Mouse (Mus musculus) thymus, postnatal 4 days (tissue): ENCODE data around the gene Olfr785.
"Not testable (repeated sequence)": the region's sequence is repeated elsewhere in the genome, so short reads cannot be mapped to it uniquely, and the experiment has no call there.

Experiments
- DNase-seq: peaks from one replicate; pipeline ENCODE4 v3.0.0; 2021

Gene Olfr785

GRCm38 (mm10) chr10:129405126-129405525 lies at the start of gene Olfr785:
Gene Olfr785, plus strand, starts transcription at chr10:129405426.
- DNase-seq = no peak

- DNase-seq = not testable (repeated sequence)
These were observed 48.7 kb upstream of the Olfr785 start for GRCm38 (mm10) chr10:129356496-129356895.

DNA sequence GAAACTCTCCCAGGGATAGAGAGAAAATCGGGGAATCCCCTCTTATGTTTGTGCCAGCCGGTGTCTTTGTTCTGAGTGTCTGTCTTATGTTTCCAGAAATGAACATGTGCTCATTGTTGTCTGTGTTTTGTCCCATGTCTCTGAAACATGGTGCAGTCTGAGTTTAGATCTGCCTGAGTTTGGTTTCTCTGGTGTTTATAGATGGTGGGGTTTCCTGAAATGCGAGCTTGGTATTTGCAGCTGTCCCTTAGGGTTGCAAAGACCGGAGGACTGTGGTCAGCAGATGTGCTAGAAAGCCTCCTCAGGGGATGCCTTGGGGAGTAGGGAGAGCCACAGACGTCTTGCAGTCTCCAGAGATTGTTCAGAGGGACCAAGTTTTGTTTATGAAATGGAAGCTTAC lies 47.9 kb upstream of the Olfr785 start:
- no peak for DNase-seq

DNA sequence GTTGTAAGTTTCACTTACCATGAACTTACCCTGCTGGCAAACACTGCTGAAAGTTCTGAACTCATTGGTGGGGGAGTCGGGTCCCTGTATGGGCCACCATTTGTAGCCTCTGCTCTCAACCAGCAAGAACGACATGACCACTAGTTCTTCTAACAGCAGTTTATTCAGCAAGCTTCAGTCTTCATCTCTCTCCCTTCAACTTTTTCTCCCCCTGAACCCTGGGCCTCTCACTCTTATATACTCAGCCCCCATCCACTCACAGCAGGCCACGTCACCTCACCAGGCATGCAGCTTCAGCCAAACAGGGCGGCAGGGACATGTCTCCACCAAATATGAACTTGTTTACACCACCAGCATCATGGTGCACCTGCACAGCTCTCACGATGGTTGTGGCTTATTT lies 31.2 kb upstream of the Olfr785 start:
- not testable (repeated sequence) for DNase-seq

- no peak for DNase-seq
These were observed 21.4 kb upstream of the Olfr785 start, which contains the start of gene Olfr784 for GRCm38 (mm10) chr10:129383783-129384182. Gene Olfr784, plus strand, starts transcription at chr10:129384083.

- DNase-seq = no peak
These were observed 4.3 kb upstream of the Olfr785 start for GRCm38 (mm10) chr10:129400892-129401291.

GRCm38 (mm10) chr10:129427006-129427405 lies 21.8 kb downstream of the Olfr785 start, which contains the start of gene Olfr786:
Gene Olfr786, plus strand, starts transcription at chr10:129427306.
- no peak for DNase-seq
